Mouse (Mus musculus): Measurements from ENCODE around the gene Plod1.
A peak's percentile ranks its signal among the peaks of the same experiment; 100 is the strongest.

The Plod1 gene

GRCm38 (mm10) chr4:147937486-147937885 is 919 bp upstream of the Plod1 start:
- DNase-seq: no peak

DNA sequence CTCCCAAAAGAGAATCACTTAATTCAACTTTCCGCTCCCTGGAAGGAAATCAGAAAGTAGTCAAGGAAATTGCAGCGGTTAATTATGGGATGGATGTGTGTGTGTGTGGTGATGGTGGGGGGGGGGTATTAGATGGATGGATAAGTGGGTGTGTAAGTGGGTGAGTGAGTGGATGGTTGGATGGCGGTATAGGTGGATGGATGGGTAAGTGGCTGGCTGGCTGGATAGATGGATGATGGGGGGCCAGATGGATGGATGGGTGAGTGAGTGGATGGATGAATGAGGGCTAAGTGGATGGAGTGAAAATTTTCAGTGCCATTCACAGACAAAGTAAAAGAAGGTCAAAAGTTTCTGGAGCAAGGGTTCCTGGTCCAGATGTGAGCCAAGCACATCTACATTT is 454 bp upstream of the Plod1 start:
- no peak for DNase-seq

GRCm38 (mm10) chr4:147935904-147936303 is 663 bp downstream of the Plod1 start:
- no peak for DNase-seq

DNA sequence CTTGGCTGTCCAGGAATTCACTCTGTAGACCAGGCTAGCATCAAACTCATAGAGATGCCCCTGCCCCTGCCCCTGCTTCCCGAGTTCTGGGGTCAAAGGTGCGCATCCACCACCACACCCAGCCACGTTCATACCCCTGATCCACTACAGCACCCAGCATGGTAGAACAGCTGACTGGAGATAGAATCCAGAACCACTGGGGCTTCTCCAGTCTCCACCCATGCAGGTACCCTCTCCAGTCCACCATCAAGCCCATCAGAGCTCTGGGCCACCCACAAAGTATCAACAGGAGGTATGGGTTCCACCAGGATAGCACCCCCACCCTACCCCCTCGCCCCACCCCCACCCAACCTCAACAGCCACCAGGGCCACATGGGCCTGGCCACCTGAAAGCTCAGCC is 2.0 kb downstream of the Plod1 start:
- no peak for DNase-seq

DNA sequence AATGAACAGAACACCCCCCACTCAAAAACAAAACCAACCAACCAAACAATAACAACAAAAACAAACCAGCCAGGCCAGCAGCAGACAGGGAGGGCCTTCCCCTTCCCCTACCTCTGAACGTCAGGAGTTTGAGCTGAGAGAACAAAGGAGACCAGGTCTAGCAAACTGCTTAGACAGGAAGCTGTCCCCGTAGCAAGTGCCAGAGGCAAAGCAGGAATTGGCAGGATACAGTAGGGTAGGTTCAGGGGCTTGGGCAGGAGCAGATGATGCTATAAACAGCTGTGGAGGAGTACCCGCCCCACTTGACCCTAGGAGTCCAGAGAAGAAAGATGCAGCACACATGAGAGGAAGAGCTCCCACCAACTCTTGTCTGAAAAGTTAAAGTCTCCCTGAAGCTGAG is 2.4 kb downstream of the Plod1 start:
- DNase-seq: no peak

DNA sequence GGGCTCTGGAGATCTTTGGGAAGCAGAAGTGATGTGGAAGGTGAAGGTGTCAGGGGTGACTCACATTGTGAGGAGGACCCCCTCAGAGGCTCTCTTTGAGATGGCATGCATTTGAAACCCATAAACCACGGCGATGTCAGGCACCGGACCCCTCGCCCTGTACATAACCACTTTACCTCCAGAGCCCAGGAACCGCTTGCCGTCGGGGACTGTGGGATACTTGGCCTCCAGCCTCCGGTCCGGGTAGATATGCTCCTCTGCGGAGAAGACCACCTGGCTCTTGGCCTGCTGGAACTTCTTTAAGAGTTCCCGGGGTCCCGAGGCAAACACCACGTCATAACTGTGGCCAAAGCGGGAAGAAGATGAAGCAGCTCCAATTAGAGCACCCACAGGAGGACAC is 5.6 kb downstream of the Plod1 start:
- no peak for DNase-seq

DNA sequence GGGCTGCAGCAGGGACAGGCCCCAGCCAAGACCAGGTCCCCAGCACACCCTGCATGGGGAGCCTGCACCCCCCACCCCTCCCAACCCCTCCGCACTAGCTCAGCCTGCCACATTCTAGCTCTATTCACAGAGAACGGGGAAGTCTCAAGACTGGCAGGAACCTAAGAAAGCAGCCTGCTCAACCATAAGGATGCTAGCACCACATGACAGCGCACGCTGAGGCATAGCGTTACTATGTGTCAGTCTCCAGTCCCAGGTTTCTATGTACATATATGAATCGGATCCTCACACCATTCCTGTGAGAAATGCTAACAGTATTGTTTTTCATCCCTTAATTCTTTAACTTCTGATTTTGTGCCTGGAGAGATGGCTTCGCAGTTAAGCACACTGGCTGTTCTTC is 8.0 kb downstream of the Plod1 start:
- DNase-seq: no peak

GRCm38 (mm10) chr4:147928136-147928535 is 8.4 kb downstream of the Plod1 start:
- DNase-seq: no peak

GRCm38 (mm10) chr4:147927705-147928104 is 8.9 kb downstream of the Plod1 start:
- DNase-seq: peak; percentile 70 to 75

DNA sequence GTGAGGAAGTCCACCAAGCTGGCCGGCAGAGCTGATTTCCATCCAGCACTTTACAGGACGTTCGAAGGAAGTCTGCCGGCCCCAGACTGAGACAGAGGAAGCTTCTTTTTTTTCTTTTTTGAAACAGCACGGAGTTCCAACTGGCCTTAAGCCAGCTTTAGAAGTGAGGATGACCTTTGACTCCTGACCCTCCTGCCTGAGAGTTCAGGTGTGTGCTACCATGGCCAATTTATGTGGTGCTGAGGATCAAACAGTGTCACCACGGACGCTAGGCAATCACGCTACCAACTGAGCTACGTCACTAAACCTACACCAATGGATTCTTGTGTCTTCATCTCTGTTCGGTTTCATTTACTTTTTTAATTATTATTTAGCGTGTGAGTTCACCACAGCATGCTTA is 14.2 kb downstream of the Plod1 start:
- DNase-seq: peak in 1 of 2 experiments; percentile 22

- DNase-seq: no peak
Observed at GRCm38 (mm10) chr4:147920973-147921372, 15.6 kb downstream of the Plod1 start.

DNA sequence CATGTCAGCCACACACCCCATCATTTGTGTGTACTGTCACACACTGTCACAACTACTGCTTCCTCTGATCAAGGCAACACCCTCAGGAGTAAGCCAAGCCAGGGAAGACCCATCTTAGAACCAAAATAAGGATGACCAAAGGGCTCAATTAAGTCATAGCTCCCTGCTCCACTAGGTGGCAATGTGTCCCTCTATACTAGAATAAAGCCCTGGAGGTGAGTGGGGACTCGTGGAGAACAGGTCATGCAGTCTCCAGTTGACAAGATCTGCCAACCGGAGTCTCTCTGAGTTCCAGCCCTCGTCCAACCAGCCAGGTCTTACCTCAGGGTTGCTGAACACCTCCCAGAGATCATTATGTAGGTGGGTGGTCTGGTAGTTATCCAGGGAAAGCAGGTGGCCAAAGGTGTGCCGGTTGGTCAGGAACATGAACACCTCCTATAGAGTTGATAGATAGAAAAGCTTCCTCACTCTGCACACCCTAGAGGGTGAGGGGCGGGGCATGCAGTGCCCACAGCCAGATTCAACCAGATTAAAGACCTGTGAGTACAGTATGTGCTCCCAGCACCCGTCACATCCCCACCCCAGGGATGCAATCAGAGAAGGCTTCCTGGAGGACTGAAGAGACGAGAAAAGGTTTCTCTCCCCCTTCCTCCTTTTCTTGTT is 18.0 kb downstream of the Plod1 start:
- peak; percentile 65 to 81 for DNase-seq

- no peak for DNase-seq
Observed at GRCm38 (mm10) chr4:147909486-147909885, 27.1 kb downstream of the Plod1 start.

DNA sequence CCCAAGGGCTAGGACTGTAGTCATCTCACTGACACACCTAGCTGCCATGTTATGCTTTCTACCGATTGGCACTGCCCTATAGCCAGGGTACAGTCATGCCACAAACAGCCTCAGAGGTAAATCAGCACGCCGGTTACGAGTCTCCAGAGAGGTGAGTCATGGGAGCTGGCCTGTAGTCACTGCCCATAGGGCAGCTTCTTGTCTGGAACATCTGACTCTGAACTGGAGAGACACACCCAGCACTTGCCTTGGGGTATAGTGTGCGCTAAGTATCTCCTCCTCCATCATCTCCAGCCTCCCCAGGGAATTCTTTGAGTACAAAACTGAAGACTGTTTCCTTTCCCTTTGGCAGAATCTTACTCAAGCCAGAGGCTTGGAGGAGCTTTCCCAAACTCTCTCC is 30.3 kb downstream of the Plod1 start:
- DNase-seq: no peak

GRCm38 (mm10) chr4:147905090-147905659 is 31.4 kb downstream of the Plod1 start:
- no peak for DNase-seq

DNA sequence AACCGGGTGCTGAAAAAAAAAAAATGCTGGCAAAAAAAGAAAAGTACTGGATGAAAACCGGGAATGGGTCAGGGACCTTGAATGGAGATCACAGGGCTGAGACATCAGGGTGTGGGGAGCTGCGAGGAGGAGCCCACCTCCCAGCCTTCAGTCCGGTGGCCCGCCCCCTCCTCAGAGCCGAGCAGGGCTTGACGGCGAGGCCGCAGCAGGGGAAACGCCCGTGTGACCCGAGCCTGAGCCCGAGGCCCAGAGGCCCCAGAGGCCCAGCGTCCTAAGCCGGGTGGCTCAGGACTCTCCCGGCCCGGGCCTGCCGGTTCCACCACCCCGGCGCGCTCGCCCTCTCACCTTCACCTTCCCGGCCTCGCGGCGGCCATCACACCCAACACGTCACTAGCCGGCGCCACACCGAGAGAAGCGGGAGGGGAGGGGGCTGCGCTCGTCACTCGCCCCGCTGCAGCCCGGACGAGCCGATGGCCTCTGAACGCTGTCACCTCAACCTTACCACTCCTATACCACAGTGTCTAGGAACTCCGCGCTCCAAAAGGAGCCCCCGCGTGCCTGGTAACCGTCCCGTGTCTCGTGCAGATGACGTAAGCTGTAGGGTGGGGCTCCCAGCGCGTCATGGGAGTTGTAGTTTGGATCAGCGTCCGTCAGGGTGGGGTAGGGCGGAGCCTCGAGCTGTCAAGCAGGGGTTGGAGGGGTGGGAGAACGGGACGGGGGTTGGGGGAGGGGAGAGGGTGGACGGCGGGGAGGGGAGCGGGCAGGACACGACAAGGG is 32.1 kb downstream of the Plod1 start, which contains the start of gene Mfn2:
Gene Mfn2, minus strand, starts transcription at position 392 of the 777 bp plus-strand sequence.
- DNase-seq: peak; percentile 92 to 93

DNA sequence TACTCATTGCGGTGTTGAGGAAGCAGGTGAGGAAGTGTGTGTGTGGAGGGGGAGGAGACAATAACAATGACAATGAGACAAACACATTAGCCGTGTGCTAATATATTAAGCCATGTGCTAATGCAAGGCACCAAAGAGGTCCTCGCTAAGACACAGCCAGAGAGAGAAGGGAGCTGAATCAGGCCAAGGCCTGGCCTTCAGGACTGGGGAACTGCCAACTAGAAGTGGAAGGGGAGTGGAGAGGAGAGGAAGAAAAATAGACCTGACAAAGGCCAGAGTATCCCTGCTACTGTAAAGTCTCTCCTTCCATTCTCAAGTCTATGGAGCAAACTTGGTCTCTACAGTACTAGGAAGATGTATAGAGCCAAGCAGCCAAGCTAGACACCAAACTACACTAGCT is 33.0 kb downstream of the Plod1 start:
- no peak for DNase-seq

GRCm38 (mm10) chr4:147902906-147903500 is 33.6 kb downstream of the Plod1 start:
- peak; percentile 49 to 53 for DNase-seq

- peak in 1 of 2 experiments; percentile 48 for DNase-seq
Observed at GRCm38 (mm10) chr4:147900452-147900851, 36.1 kb downstream of the Plod1 start.

- DNase-seq: no peak
Observed at GRCm38 (mm10) chr4:147897348-147897747, 39.2 kb downstream of the Plod1 start.

DNA sequence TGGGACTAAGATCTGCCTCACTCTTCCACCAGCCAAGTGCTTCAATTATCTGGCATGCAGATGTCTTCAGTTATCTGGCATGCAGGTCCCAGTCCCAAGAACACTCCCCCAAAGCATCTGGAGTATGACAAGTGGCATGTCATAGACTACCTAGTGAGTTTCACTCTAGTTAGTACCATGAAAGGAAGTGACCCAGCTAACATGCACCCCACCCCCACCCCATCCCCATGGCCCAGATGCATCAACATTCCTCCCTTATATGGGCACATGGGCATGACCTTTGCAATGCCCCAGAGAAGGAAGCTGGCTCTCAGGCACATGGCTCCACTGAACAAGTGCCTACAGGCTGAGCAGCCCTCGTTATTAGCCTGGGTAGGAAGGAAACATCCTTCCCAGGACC is 40.2 kb downstream of the Plod1 start:
- no peak for DNase-seq

- DNase-seq: peak in 1 of 2 experiments; percentile 24
Observed at GRCm38 (mm10) chr4:147895815-147896330, 40.7 kb downstream of the Plod1 start.

- DNase-seq: no peak
Observed at GRCm38 (mm10) chr4:147890341-147890740, 46.2 kb downstream of the Plod1 start.
